20 mouse cellular contexts compared by ENCODE assay signal in genomic region chr6:146602601-146603000, GRCm38 (mm10).
"Had no signal": no experiment of that assay in that cellular context is flagged by ENCODE, and none has a peak within 500 bp of the region (broad histone marks: within the 10 kb centered on the region; RNA-seq: fewer than 3 reads in every experiment).

No protein-coding gene starts in this region.

- H3K27ac ChIP-seq: kidney, postnatal 0 days; layer of hippocampus, adult 2 months; liver, embryonic 15.5 days; lung, embryonic 15.5 days; midbrain, embryonic 10.5 days; midbrain, embryonic 13.5 days; neural tube, embryonic 13.5 days; stomach, embryonic 15.5 days had no signal

- ATAC-seq: midbrain, embryonic 13.5 days; midbrain, embryonic 16.5 days had no signal

- H3K4me2 ChIP-seq: liver, embryonic 15.5 days; lung, embryonic 15.5 days; midbrain, embryonic 13.5 days; neural tube, embryonic 13.5 days; stomach, embryonic 15.5 days had no signal

- H3K9ac ChIP-seq: liver, embryonic 15.5 days; lung, embryonic 15.5 days; midbrain, embryonic 13.5 days; neural tube, embryonic 13.5 days; stomach, embryonic 15.5 days had no signal

- H3K4me1 ChIP-seq: liver, embryonic 15.5 days; lung, embryonic 15.5 days; midbrain, embryonic 10.5 days; midbrain, embryonic 13.5 days; neural tube, embryonic 13.5 days; stomach, embryonic 15.5 days had no signal

- H3K27me3 ChIP-seq: liver, embryonic 15.5 days; lung, embryonic 15.5 days; megakaryocyte, embryonic 14.5 days; midbrain, embryonic 13.5 days; neural tube, embryonic 13.5 days; stomach, embryonic 15.5 days had no signal

- DNase-seq: kidney, postnatal 25 days; layer of hippocampus, adult 9-11 months; lung, adult 18-20 months; lung, postnatal 10 days; lung, postnatal 36 days; retina, postnatal 1 day; right cerebral cortex, postnatal 25 days; spleen, adult 18-20 months; thymus, postnatal 36 days had no signal

- H3K4me3 ChIP-seq: layer of hippocampus, adult 2 months; liver, embryonic 15.5 days; lung, embryonic 15.5 days; megakaryocyte, embryonic 14.5 days; midbrain, embryonic 10.5 days; midbrain, embryonic 13.5 days; myocyte; neural tube, embryonic 13.5 days; stomach, embryonic 15.5 days had no signal

- H3K9me3 ChIP-seq: liver, embryonic 15.5 days; lung, embryonic 15.5 days; megakaryocyte, embryonic 14.5 days; midbrain, embryonic 10.5 days; midbrain, embryonic 13.5 days; neural tube, embryonic 13.5 days; stomach, embryonic 15.5 days had no signal
